Mouse (Mus musculus) left cerebral cortex, adult 8-10 months (tissue): ENCODE data around the gene Arhgef28. TPM values are rescaled to one million over a fixed set of nuclear protein-coding genes. Genes with fewer than 3 reads are reported as not detected.

Experiments
- DNase-seq, 2 experiments: peaks; one replicate each; pipeline ENCODE4 v3.0.0; 2022; ENCODE audit warnings: low spot score in 2 of 2
- total RNA-seq, 4 experiments: library from RNA; stranded (reverse); gene quantifications; 2 replicates each; pipeline ENCODE4 v1.2.4; 2022

Gene Arhgef28
- total RNA-seq, 4 experiments from 2014 or later = 29.5 to 41.9 (median 34.7) TPM

DNA sequence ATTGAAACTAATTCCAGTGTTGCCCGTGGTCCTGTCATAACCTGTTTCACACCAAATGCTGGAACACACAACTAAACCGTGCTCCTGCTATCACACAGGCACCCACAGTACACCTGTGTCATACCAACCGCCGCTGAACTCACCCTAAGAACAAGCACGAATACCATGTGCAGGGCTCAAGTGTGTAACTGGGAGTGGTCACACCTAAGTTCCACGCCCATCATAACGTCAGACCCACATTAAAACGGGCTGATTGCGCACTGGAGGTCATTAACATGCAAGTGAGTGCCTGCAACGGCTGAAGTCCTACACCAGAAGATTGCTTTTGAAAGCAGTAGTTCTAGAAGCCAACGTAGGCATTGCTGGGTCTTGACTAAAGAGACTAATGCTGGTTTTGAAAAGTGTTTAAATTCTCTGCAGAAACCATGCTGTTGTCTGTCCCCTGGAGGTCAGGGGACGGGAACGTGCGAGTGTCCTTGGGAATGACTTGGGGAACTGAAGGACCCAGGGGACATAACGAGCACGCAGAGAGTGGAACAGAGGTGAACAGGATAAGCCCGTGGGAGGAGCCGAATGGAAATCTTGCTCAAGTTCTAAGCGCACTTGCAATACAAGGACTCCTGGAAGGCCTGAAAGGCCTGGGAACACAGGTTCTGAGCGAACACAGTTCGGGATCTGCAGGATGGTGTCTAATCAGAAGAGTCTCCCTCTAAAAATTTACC is 22.9 kb downstream of the Arhgef28 start:
- DNase-seq = no peak

DNA sequence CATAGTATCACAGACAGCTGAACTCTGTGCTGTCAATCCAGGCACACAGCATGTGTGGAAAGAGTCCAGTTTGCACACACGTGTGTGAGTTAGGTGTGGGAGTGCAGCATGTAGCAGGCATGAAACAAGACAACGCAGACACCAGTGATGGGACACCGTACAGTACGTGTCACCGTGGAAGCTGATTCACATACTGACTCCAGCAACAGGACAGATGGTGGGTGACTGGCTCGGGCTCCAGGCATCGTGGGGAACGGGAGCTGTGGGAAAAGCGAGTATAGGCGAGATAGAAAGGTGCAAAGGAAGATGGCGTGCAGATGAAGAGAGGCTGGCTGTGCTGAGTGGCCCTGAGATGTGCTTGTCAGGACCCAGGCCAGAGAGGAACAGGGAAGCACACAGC is 23.9 kb downstream of the Arhgef28 start:
- peak in 1 of 2 experiments; percentile 20 for DNase-seq

DNA sequence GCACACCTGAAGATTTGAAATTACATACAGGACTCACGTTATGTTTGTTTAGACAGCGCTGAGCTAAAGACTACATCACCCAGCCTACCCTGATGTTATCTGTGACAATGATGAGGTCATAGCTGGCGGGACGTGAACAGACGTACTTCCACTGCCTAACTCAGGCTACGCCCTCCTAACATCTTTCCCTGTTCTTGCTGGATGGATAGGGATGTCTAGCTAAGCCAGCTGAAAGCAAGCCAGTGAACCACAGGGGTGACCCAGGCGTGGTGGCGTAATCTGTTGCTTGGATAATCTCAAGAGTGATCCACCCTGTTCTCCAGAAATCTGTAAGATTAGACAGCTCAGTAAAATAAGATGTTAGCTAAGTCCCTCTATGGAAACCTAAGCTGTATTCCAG is 25.6 kb downstream of the Arhgef28 start:
- DNase-seq = no peak

DNA sequence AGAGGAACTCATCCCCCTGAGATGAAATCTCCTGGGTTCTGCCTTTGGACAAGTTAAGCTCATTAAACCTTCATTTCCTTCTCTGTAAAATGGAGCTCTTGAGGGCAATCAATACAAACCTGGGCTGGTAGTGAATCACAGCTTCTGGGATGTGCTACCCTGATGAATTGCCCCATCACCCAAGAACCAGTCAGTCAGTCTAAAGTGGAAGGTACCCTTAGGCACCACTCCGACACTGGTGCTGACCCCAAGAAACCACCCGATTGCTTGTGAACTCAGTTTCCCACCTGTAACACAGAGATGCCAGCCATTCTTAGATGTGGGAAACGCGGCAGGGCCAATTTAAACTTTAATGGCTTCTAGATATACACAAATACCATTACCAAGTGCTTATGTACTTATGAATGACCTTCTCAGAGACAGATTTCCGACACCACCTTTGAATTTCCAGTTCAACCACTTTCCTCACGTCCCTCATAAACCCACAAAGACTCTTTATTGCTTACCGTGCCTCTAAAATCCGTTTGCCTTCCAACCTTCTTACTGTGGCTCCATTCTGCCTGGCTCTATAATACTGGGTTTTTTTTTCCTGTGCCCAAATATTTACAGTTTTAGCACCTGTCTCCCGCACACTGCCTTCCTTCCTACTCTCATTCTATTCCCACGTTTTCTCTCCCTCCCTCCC is 30.8 kb downstream of the Arhgef28 start:
- no peak for DNase-seq

DNA sequence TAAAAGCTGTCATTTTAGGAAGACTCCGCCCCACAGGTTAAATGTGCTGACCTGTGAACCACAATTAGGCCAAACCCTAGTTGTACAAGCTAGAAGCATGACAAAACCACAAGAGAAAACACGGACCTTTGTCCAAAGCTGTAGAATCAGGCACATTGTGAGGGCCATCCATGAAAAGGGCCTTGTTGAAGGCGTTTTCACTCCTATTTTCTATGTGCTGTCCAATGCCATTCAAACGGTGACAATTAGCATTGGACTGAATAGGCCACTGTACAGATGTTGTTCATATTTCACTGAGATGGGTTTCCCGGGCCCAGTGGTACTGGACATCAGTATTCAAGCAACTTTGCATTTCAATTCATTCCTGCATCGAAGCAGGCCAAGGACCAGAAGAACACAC is 33.2 kb downstream of the Arhgef28 start:
- peak in 1 of 2 experiments; percentile 19 for DNase-seq

DNA sequence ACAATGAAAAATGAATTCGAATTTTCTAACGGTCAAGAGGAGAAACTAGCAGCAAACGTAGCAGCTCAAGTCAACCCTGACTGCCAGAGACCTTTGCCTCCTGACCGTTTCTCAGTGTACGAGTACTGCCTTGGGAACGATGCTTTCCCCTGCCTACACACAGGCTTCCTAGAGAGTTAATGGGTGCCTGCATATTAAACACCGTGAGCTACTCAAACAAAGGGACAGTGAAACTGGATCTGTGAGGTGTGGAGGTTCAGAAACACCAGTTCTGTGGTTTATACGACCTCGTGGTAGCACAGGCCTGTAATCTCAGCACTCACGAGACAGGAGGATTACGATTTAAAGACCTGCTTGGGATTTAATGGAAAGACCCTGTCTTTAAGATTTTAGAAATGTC is 33.9 kb downstream of the Arhgef28 start:
- DNase-seq = no peak

DNA sequence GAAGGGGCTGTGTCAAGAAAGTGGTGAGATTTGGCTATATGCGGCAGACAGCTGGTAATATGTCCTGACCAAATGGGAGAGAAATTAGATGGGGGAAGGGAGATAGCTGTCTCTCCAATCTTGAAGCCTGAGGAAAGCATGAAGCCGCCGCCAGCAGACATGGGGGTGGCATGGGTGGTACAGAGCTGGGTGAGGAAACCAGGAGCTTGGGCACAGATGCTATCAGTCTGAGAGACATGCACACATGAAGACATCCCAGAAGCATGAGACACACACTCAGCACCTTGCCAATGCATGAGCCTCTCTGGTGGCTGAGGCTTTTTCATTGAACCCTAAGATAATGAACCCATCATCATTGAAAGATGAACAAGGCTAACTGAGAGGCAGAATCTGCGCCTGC is 34.5 kb downstream of the Arhgef28 start:
- peak in 1 of 2 experiments; percentile 72 for DNase-seq

DNA sequence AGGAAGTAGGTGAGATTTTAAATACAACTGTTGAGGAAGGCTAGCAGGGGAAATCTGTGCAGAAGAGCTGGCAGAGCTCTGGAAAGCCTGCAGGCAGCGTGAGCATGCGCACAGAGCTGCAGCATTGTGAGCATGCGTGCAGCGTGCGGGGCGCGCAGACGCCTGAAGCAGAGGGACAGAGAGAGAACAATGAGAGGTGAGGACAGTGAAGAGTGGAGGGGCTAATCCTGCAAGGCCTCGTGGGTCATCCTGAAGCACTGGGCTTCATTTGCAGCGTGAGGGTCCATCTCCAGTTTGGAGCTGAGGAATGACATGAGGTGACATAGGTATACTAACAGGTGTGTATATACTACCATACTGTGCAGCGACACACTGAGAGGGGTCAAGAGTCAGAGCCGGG is 35.0 kb downstream of the Arhgef28 start:
- DNase-seq = peak; percentile 52 to 76

DNA sequence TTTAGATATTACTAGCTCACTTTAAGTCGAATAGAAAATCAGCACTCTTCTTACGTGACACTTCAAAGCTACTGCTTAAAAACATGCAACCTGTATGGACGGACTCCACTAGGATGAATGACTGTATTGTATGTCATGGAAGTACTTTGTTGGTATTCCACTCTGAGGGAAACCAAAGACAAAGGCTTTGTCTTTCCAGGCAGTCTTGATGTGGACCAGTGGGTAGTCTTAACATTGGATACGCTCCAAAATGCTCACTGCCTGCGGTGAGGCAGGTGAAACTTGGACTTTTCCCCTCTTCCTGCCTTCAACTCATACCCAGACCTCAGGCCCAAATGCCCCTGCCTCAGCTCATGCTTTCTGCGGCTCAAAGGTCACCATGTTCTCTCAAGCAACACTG is 41.4 kb downstream of the Arhgef28 start:
- DNase-seq = no peak

DNA sequence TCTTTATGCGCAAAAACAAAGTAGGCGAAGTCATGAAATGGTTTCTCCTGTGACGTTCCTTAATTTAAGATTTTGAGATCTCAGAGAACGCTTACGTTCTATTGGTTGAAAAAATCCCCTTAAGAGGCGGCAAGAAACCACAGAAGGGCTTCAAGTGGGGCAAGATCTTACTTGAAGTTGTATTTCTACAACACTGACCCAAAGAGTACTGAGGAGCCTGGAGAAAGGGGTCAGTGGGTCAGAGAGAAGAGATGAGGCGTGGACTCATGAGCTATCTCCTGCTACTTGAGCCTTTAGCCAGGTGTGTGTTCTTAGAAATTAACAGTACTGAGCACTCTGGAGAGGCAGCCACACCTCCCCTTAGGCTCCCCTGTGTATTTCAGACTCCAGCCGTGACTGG is 44.7 kb downstream of the Arhgef28 start:
- no peak for DNase-seq

DNA sequence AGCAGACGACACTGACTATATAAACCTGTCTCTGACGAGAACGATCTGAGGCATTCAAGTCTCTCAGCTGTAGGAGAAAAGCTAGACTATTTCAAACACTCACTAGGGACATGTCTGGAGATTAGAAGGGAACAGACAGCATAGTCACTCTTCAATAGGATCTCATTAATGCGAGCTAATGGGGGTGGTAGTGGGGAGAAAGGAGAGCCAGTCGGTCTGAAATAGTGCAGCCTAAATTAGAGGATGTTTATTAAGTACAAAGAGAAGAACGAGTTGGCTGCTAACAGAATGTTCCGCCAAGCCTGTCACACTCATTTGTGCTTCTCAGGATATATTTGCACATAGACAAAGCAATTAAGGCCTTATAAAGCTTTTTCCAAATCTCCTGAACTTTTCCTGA is 49.6 kb downstream of the Arhgef28 start:
- peak in 1 of 2 experiments; percentile 23 for DNase-seq

DNA sequence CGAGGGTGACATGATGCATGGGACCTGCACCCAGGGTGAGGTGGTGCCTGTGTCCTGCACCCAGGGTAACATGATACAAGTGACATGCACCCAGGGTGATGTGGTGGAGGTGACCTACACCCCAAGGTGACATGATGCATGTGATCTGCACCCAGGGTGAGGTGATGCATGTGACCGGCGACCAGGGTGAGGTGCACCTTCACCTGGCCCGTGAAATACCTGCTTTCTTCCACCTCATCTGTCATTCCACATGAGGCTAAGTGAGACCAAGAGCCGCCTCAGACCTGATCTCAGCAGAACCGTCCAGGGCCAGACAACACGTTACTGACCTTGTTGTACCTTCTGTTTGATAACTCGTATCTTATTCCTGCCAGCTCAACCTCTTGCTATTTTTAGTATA is 53.5 kb downstream of the Arhgef28 start:
- no peak for DNase-seq

DNA sequence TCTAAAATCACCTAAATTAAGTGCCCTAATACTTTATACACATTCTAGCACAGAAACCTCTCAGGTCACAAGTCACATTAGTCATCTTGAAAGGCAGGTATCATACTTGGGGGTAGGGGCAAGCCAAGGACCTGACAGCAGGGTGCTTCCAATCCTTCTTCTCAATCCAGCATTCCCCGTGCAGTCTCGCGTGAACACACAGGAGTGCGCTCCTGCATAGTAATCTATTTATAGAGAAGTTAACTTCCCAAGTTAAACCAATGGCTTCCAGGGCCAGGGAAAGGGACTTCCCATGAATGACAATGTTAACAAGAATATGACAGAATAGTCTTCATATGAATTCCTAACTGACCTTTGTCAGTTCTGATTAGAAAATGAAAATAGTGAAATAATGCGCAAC is 58.7 kb downstream of the Arhgef28 start:
- no peak for DNase-seq

DNA sequence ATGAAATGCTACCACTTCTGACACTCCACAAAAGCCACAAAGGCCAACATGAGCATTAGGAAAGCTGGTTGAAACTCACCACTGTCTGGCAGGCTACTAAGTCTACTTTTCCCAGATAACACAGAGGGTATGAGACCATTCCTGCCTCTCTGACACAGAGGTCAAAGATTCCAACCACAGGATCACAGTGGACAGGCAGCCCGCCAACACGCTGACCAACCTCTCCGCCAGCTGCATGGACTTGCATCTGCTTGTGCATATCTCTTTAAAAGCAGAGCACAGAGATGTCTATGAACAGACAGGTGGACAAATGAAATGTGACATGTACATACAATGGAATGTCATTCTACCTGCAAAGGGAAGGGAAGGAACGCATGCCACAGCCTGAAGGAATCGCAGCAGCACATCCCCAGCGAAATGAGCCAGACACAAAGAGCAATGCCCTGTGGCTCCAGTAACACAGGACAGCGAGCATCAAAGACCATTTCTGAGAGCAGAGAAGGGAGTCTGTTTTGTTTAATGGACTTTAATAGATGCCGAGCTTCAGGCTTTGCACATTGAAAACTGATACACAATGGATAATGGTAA is 59.6 kb downstream of the Arhgef28 start:
- no peak for DNase-seq

DNA sequence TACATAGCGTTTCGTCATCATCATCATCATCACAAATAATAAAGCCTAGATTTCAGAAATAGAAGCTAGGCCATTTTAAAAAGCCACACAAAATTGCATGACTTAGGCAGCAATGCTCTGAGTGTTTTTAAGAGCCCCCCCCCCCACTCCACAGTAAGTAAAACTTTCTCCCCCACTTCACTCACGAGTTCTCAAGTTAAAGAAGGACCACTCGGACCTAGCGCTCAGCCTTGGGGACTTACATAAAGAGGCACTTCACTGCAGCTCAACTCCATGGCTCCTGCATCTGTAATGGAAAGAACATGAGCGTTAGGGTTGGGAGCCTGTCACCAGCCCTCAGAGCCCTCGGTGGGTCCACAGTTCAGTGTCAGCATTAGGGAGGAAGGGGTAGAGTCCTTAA is 60.9 kb downstream of the Arhgef28 start:
- DNase-seq = no peak

DNA sequence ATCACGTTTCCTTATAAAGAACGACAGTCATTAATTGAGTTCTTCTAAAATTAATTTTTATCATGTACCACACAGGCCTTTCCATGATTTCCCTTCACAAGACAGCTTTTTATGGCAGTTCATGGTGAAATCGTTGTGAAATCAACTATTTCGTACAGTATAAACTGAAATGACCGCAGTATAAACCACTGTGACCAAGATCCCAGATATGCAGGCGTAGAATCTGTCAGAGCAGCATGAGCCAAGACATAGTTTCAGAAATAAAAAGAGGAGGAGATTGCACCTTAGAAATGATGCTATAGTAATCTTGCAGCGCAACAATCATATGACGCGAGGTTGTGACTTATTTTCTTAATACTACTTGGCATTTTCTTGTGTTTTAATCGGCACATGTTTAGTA is 63.2 kb downstream of the Arhgef28 start:
- no peak for DNase-seq

DNA sequence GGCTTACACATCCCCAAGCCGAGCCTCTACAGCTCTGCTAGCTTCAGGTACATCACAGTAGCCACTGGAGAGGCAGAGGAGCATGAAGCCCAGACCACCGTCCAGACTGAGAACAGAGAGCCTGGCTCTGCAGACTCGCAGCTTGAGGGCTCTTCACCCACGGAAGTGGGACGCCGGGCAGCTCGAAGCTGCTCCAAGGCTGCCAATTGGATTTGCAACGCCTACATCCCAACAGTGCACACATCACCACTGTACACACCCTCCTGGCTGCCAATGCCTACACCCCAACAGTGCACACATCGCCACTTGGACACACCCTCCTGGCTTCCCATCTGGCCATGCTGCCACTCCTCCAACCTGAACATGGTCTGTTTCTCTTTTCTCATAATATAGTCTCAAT is 65.6 kb downstream of the Arhgef28 start:
- DNase-seq = peak in 1 of 2 experiments; percentile 47

DNA sequence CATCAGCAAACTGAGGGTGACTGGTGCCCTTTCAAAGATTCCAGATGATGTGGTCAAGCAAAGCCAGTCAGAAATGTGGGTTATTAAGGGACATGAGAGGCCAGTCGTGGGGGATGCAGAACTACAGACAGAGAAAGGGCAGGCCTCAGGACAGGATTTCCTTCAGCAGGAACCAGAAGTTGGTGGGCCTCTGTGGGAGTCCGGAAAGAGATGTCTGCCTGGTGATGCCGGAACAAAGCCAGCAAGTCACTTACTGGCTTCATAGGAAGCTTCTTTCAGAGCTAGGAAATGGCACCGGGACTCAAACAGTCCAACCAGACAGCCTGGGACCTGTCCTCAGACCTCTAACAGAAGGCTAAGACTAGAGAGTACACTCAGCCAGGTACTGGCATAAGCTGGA is 67.5 kb downstream of the Arhgef28 start:
- no peak for DNase-seq

DNA sequence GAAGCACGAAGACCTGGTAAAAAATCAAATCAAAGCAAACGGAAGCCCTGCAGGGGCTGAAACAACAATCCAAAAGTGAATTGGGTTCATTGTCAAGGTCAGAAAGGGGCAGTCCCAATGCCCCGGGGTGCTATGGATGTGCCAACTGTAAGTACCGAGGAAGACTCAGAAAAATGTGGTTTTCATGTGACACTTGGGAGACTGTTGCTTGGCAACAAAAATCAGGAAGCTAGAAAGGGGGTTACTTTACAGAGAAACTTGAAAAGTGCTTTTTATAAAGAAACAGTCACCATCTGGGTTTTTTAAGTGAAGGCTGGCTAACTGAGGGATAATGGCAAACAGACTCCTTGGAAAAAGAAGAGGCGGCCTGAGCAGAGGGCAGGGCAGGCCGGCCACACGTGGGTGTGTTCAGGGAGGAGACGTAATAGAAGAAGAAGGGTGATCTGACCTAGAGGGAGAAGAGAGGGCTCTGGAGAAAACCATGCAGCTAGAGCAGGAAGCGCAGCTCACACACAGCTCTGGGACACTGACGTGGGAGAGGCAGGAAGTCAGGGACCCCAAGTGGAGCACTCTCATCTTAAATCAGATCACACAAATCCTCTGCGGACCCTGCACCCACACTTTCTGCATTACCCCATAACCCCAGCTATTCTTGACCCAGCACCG is 70.2 kb downstream of the Arhgef28 start:
- no peak for DNase-seq

DNA sequence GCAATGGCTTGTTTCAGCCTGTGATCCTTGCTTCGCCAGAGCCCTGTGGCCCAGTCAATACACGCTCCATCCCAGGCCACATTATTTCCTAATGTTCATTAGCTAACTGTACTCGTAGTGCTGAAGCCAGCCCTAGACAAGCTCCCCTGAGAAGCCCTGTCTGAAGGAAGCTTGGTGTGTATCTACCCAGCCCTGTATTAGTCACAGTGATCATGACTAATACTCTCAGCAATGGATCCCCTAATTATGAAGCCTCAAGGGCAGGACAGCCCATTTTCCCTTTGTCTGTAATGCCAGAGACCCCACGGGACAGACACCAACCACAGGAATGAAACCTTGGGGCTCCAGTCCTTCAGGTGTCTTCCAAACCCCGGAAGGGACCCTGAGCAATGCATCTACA is 73.3 kb downstream of the Arhgef28 start:
- no peak for DNase-seq

DNA sequence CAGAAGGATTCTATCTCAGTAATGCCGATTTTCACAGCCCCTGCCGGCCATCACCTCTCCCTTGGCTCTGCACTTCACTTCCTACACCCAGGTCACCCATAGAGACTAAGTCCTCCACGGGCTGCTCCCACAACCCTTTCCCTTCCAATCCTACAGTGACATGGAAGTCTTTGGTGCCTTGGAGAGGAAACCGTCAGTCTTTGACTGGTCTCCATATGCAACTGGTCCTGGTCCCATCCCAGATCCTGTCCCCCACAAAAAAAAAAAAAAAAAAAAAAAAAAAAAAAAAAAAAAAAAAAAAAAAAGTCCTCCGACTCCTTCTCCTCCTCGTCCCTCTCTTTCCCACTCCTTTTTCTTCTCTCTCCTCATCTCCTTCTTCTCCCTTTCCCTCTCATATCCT is 74.0 kb downstream of the Arhgef28 start:
- no peak for DNase-seq

DNA sequence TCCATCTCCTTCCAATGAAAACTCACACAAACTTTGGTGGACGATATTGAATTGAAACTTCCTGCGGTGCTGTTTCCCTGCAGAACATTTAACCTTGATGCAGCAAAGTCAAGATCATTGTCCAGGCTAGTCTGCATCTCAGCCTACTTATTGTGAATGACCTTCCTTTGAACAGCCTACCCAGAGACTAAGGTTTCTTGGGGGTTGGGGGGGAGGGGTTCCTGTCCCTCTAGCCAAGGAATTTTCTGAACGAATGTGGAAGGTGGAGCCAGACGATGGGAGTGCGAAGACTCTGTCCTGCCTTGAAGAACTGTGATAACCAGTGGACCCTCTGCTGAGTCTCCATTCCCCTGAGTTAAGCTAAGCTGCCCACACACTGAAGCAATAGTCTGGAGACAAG is 80.6 kb downstream of the Arhgef28 start:
- no peak for DNase-seq
